Mouse (Mus musculus) G1E (cell line): Measurements from ENCODE around the gene Ch25h. TPM values are rescaled to one million over a fixed set of nuclear protein-coding genes. Genes with fewer than 3 reads are reported as not detected.

Experiments used
- ATAC-seq: 2 replicates; pipeline ENCODE4 v1.8.0; 2016; ENCODE audit warnings: mild to moderate bottlenecking; ENCODE audit not compliant: insufficient number of reproducible peaks, poor library complexity, low FRiP score, severe bottlenecking; ENCODE audit errors: extremely low read depth
- DNase-seq: peaks from one replicate; pipeline ENCODE4 v3.0.0; 2012; ENCODE audit warnings: low spot score
- H3K27me3 ChIP-seq: 2 replicates; pipeline ENCODE4 v1.6.1; 2012; ENCODE audit warnings: mild to moderate bottlenecking, low read length, inconsistent platforms; ENCODE audit not compliant: insufficient read depth
- H3K36me3 ChIP-seq: replicated peaks from 2 replicates; pipeline ENCODE3; 2012; ENCODE audit warnings: mild to moderate bottlenecking, inconsistent platforms
- H3K4me1 ChIP-seq: 2 replicates; pipeline ENCODE4 v1.6.1; 2012; ENCODE audit warnings: low read depth, low read length, inconsistent platforms, mixed read lengths; ENCODE audit not compliant: insufficient read depth
- H3K4me3 ChIP-seq: 2 replicates; pipeline ENCODE4 v1.5.1; 2012; ENCODE audit warnings: low read depth, mild to moderate bottlenecking, inconsistent platforms, low read length, moderate library complexity, mixed read lengths
- H3K9me3 ChIP-seq: replicated peaks from 2 replicates; pipeline ENCODE4 v1.6.1; 2012; ENCODE audit warnings: inconsistent platforms
- CTCF ChIP-seq: IDR thresholded peaks from 2 replicates; pipeline ENCODE4 v1.5.1; 2012; ENCODE audit warnings: low read depth, low read length, inconsistent platforms, mixed read lengths
- GATA1 ChIP-seq: IDR thresholded peaks from 2 replicates; pipeline ENCODE4 v1.6.1; 2012; ENCODE audit warnings: borderline replicate concordance, low read length, inconsistent platforms, mixed read lengths
- GATA2 ChIP-seq: IDR thresholded peaks from 2 replicates; pipeline ENCODE4 v1.6.1; 2012; ENCODE audit warnings: low read depth, low read length, inconsistent platforms, borderline replicate concordance
- POLR2AphosphoS5 ChIP-seq: IDR thresholded peaks from 2 replicates; pipeline ENCODE4 v1.6.1; 2012; ENCODE audit warnings: low read depth, low read length, inconsistent platforms; ENCODE audit not compliant: insufficient replicate concordance
- TAL1 ChIP-seq: conservative IDR thresholded peaks from 2 replicates; pipeline ENCODE4 v1.6.1; 2012; ENCODE audit warnings: low read depth, low read length, inconsistent platforms, mixed read lengths
- polyA plus RNA-seq: library from polyadenylated mRNA; stranded (reverse); fragments of >175 nt; gene quantifications from 2 replicates; pipeline ENCODE4 v1.2.3, GENCODE M21; 2012
- total RNA-seq, 2 experiments: library from RNA; stranded (forward) in 1 of 2; stranded (reverse) in 1 of 2; fragments of 200-1000 nt in 1 of 2; fragments of >200 nt in 1 of 2; fragmentation: Nextera tagmentation in 1 of 2; gene quantifications; 2 replicates each; pipeline ENCODE4 v1.2.3; 2014 to 2017

Ch25h gene
- total and polyA plus RNA-seq, 3 experiments: 0.11 TPM; not detected in 2

GRCm38 (mm10) chr19:34511528-34511927 is 36.6 kb upstream of the Ch25h start:
- H3K9me3 ChIP-seq: no peaks in the 10 kb centered on the region
- H3K4me3 ChIP-seq: no peak overlapping the region
- TF ChIP-seq POLR2AphosphoS5 (no peak), CTCF (no peak), GATA1 (no peak), GATA2 (no peak), TAL1 (no peak)
- DNase-seq: no peak
- ATAC-seq: no peak
- no peaks in the 10 kb centered on the region for H3K36me3 ChIP-seq
- H3K27me3 ChIP-seq: 0 out of 2 replicates have a peak, but pooled peaks cover 3% of the 10 kb centered on the region
- H3K4me1 ChIP-seq: no peaks in the 10 kb centered on the region

GRCm38 (mm10) chr19:34510717-34511116 is 35.8 kb upstream of the Ch25h start:
- ATAC-seq: no peak
- Histone ChIP-seq H3K36me3 (no peaks in the 10 kb centered on the region), H3K4me1 (no peaks in the 10 kb centered on the region), H3K4me3 (no peak overlapping the region), H3K9me3 (no peaks in the 10 kb centered on the region), H3K27me3 (0 out of 2 replicates have a peak, but pooled peaks cover 3% of the 10 kb centered on the region)
- no peak for TF ChIP-seq GATA1
- no peak for DNase-seq

GRCm38 (mm10) chr19:34505161-34505721 is 30.3 kb upstream of the Ch25h start:
- Histone ChIP-seq H3K27me3 (no peaks in the 10 kb centered on the region), H3K4me3 (no peak overlapping the region), H3K9me3 (no peaks in the 10 kb centered on the region), H3K36me3 (no peaks in the 10 kb centered on the region), H3K4me1 (no peaks in the 10 kb centered on the region)
- ATAC-seq (no peak), DNase-seq (no peak)
- no peak for TF ChIP-seq TAL1
- no peak for TF ChIP-seq GATA1
- TF ChIP-seq GATA2: no peak
- TF ChIP-seq POLR2AphosphoS5: no peak
- TF ChIP-seq CTCF: no peak

- DNase-seq (peak; percentile 6), ATAC-seq (no peak; the same call in 1 of the 2 replicates)
- H3K9me3 ChIP-seq: no peaks in the 10 kb centered on the region
- H3K4me1 ChIP-seq: no peaks in the 10 kb centered on the region
- TF ChIP-seq GATA1 (no peak), CTCF (peak; percentile 10; the same call in 1 of the 2 replicates), TAL1 (no peak), GATA2 (no peak), POLR2AphosphoS5 (no peak)
- no peak overlapping the region for H3K4me3 ChIP-seq
- H3K27me3 ChIP-seq: no peaks in the 10 kb centered on the region
- H3K36me3 ChIP-seq: no peaks in the 10 kb centered on the region
These were observed 25.8 kb upstream of the Ch25h start for GRCm38 (mm10) chr19:34500763-34501162.

GRCm38 (mm10) chr19:34496353-34496752 is 21.4 kb upstream of the Ch25h start:
- no peak for DNase-seq
- Histone ChIP-seq H3K4me3 (no peak overlapping the region), H3K27me3 (no peaks in the 10 kb centered on the region), H3K4me1 (no peaks in the 10 kb centered on the region), H3K36me3 (no peaks in the 10 kb centered on the region), H3K9me3 (no peaks in the 10 kb centered on the region)
- TF ChIP-seq CTCF: no peak
- TF ChIP-seq TAL1: no peak
- no peak for TF ChIP-seq POLR2AphosphoS5
- TF ChIP-seq GATA1: no peak
- TF ChIP-seq GATA2: no peak
- no peak for ATAC-seq

GRCm38 (mm10) chr19:34493859-34494258 is 18.9 kb upstream of the Ch25h start:
- Histone ChIP-seq H3K4me3 (no peak overlapping the region), H3K36me3 (no peaks in the 10 kb centered on the region), H3K27me3 (no peaks in the 10 kb centered on the region), H3K9me3 (no peaks in the 10 kb centered on the region), H3K4me1 (no peaks in the 10 kb centered on the region)
- no peak for DNase-seq
- ATAC-seq: no peak
- TF ChIP-seq TAL1: no peak
- TF ChIP-seq GATA2: no peak
- no peak for TF ChIP-seq POLR2AphosphoS5
- no peak for TF ChIP-seq GATA1
- TF ChIP-seq CTCF: no peak

GRCm38 (mm10) chr19:34483547-34483946 is 8.6 kb upstream of the Ch25h start:
- Histone ChIP-seq H3K4me3 (no peak overlapping the region), H3K27me3 (no peaks in the 10 kb centered on the region), H3K36me3 (no peaks in the 10 kb centered on the region), H3K4me1 (no peaks in the 10 kb centered on the region), H3K9me3 (no peaks in the 10 kb centered on the region)
- TF ChIP-seq TAL1 (no peak), POLR2AphosphoS5 (no peak), GATA2 (no peak), CTCF (no peak), GATA1 (no peak)
- ATAC-seq (no peak), DNase-seq (peak; percentile 10)
